Mouse (Mus musculus): ENCODE measurements around the gene Paip2b.
"Not testable (repeated sequence)": the region's sequence is repeated elsewhere in the genome, so short reads cannot be mapped to it uniquely, and the experiment has no call there.

The Paip2b gene

GRCm38 (mm10) chr6:83796686-83797085, 34.9 kb downstream of the Paip2b start:
- no peak for DNase-seq

- no peak for DNase-seq
Measured at GRCm38 (mm10) chr6:83795492-83795900, 36.0 kb downstream of the Paip2b start.

- DNase-seq: peak; percentile 91
Measured at GRCm38 (mm10) chr6:83794760-83795296, 36.7 kb downstream of the Paip2b start, which contains the start of gene Nagk. Nagk (plus strand) TSS chr6:83794982.

- DNase-seq: no peak
Measured at GRCm38 (mm10) chr6:83791251-83791890, 40.2 kb downstream of the Paip2b start.

GRCm38 (mm10) chr6:83790533-83790932, 41.0 kb downstream of the Paip2b start:
- not testable (repeated sequence) for DNase-seq

- DNase-seq: no peak
Measured at GRCm38 (mm10) chr6:83788554-83788953, 43.0 kb downstream of the Paip2b start.

GRCm38 (mm10) chr6:83786426-83786825, 45.1 kb downstream of the Paip2b start:
- DNase-seq: no peak

GRCm38 (mm10) chr6:83779026-83779425, 52.5 kb downstream of the Paip2b start:
- DNase-seq: peak; percentile 41

- no peak for DNase-seq
Measured at GRCm38 (mm10) chr6:83778306-83778705, 53.2 kb downstream of the Paip2b start.

- peak; percentile 92 for DNase-seq
Measured at GRCm38 (mm10) chr6:83775638-83776293, 55.8 kb downstream of the Paip2b start, which contains the start of gene Tex261. Tex261 (minus strand) TSS chr6:83775813.

GRCm38 (mm10) chr6:83774781-83775563, 56.6 kb downstream of the Paip2b start:
- DNase-seq: peak; percentile 64

- no peak for DNase-seq
Measured at GRCm38 (mm10) chr6:83774126-83774525, 57.4 kb downstream of the Paip2b start.

GRCm38 (mm10) chr6:83768485-83768884, 63.1 kb downstream of the Paip2b start:
- no peak for DNase-seq

- DNase-seq: no peak
Measured at GRCm38 (mm10) chr6:83766982-83767381, 64.6 kb downstream of the Paip2b start.

- no peak for DNase-seq
Measured at GRCm38 (mm10) chr6:83762880-83763431, 68.6 kb downstream of the Paip2b start.

- DNase-seq: no peak
Measured at GRCm38 (mm10) chr6:83762344-83762743, 69.2 kb downstream of the Paip2b start, which contains the start of gene Ankrd53. Ankrd53 (plus strand) TSS chr6:83762644.

GRCm38 (mm10) chr6:83756051-83756450, 75.5 kb downstream of the Paip2b start:
- no peak for DNase-seq

Data from cerebellum, adult 9-11 months (tissue).